Mouse (Mus musculus) monocyte, adult 5-6 weeks (primary cell): ENCODE measurements around the gene Ptcd2. TPM values are rescaled to one million over a fixed set of nuclear protein-coding genes. Genes with fewer than 3 reads are reported as not detected.

Source experiments
- total RNA-seq: library from RNA; stranded (forward); fragments of 200-1000, 200-491, 200-594 nt; gene quantifications from 3 replicates; pipeline ENCODE4 v1.2.3, GENCODE M21; 2017

Gene Ptcd2
- total RNA-seq, 1 experiment from 2014 or later, result 53.5 TPM

Other genes starting within 250 kb of the Ptcd2 start
- under 0.01 to 0.10 TPM in 2 of 3 replicates, not detected in the other for gene Zfp366, start 159.9 kb downstream of the Ptcd2 start, total RNA-seq
- gene Mrps27, start 81 bp upstream of the Ptcd2 start, total RNA-seq, result 7.3 to 12.3 TPM (median 8.6 TPM) in 3 replicates
- 0.11 to 0.19 TPM (median 0.19 TPM) in 3 replicates for gene Map1b, start 171.8 kb upstream of the Ptcd2 start, total RNA-seq